Mouse (Mus musculus): ENCODE data around the gene Gabrb1. TPM values are rescaled to one million over a fixed set of nuclear protein-coding genes. Genes with fewer than 3 reads are reported as not detected.

The Gabrb1 gene
- polyA plus RNA-seq, 1 experiment from 2014 or later, result 42.1 TPM

DNA sequence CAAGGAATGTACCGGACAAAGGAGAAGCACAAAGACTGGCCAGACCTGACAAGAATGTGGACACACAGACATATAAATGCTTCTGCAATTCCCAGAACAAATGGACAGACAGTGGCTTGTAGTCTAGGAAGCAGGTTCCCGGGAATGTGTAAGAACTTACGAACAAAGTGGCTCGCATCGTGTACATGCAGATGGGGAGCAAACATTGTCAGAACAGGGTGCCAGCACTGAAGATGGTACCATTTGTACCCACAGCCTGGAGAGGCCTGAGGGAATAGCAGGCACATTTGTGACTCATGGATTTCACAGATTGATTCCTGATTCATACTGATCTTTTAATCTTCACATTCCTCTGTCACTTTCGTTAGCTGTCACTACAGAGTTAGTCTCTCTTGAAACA, 103.2 kb downstream of the Gabrb1 start:
- no peaks in the 10 kb centered on the region for H3K27me3 ChIP-seq (replicated peaks; ENCODE audit: control insufficient read depth, insufficient read depth, low read length)
- WGBS, result 95% methylated on average over 6 of the region's 6 CpGs

DNA sequence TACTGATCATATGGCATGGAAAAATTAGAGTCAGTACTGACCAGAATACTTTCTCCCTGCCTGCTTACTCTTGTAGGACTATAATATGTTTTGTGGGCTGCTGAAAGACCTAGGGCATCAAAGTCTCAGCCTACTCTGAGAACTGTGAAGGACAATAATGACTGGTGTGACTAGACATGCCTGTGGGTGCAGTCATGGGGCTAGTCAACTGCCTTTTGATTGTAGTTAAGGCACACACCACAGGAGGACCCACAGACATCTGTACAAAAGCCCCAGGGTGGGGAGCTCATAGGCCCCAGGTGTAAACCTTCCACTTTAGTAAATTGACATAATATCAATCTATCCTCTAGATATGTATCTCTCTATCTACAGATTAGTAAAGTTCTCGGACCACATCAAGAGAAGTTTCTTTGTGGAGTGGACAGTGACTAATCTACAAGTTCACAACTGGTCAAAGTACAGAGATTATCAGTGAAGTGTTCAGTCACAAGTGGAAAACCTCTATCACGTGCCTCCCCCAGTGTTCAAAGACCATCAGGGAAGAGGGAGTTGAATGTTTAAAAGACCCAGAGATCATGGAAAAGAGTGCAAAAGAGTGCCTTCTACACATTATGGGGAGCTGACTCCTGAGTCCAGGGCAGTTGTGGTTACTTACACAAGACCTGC, 123.7 kb downstream of the Gabrb1 start:
- 81% methylated on average over 2 of the region's 2 CpGs for WGBS
- ATAC-seq, result no peak
- no peak overlapping the region for H3K27ac ChIP-seq (ENCODE audit: low read depth, low read length)
- H3K4me2 ChIP-seq (ENCODE audit: low read length), result no peak overlapping the region
- H3K4me1 ChIP-seq (ENCODE audit: control insufficient read depth, insufficient read depth, low read depth, low read length), result no peaks in the 10 kb centered on the region
- H3K9ac ChIP-seq (ENCODE audit: low read depth, low read length), result no peak overlapping the region
- no peak overlapping the region for H3K4me3 ChIP-seq (ENCODE audit: low read length)
- H3K36me3 ChIP-seq (ENCODE audit: control insufficient read depth, insufficient read depth, low read length), result no peaks in the 10 kb centered on the region
- H3K9me3 ChIP-seq (ENCODE audit: control insufficient read depth, low read length), result no peaks in the 10 kb centered on the region
- H3K27me3 ChIP-seq (replicated peaks; ENCODE audit: control insufficient read depth, insufficient read depth, low read length), result no peaks in the 10 kb centered on the region

More for the DNA sequence above, 103.2 kb downstream of the Gabrb1 start:
- ATAC-seq, result no peak
- Histone ChIP-seq H3K4me1 (ENCODE audit: control insufficient read depth, insufficient read depth, low read depth, low read length) (no peaks in the 10 kb centered on the region), H3K36me3 (ENCODE audit: control insufficient read depth, insufficient read depth, low read length) (no peaks in the 10 kb centered on the region), H3K4me3 (ENCODE audit: low read length) (no peak overlapping the region), H3K4me2 (ENCODE audit: low read length) (no peak overlapping the region), H3K9ac (ENCODE audit: low read depth, low read length) (no peak overlapping the region), H3K27ac (ENCODE audit: low read depth, low read length) (no peak overlapping the region), H3K9me3 (ENCODE audit: control insufficient read depth, low read length) (no peaks in the 10 kb centered on the region)

DNA sequence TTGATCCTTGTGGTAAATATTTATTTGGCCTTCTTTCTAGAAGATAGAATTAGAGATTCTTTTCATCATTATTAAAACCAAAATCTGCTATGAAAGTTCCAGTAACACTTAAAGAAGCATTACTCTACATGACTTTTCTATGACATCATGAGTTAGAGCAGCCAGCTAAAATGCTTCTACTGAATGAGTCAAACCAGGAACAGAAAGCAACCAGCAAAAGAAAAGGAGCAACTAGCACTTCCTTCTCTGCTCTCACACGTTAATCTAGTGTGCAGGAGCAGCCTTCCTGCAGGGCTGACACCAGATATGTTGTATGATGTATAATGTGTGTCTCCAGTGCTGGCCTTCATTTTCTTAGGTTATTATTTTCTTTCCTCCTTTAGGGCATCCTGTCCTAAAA, 164.9 kb downstream of the Gabrb1 start:
- Histone ChIP-seq H3K9ac (ENCODE audit: low read depth, low read length) (no peak overlapping the region), H3K4me2 (ENCODE audit: low read length) (no peak overlapping the region), H3K27ac (ENCODE audit: low read depth, low read length) (no peak overlapping the region), H3K27me3 (replicated peaks; ENCODE audit: control insufficient read depth, insufficient read depth, low read length) (no peaks in the 10 kb centered on the region), H3K36me3 (ENCODE audit: control insufficient read depth, insufficient read depth, low read length) (no peaks in the 10 kb centered on the region), H3K4me1 (ENCODE audit: control insufficient read depth, insufficient read depth, low read depth, low read length) (no peaks in the 10 kb centered on the region), H3K4me3 (ENCODE audit: low read length) (no peak overlapping the region), H3K9me3 (ENCODE audit: control insufficient read depth, low read length) (no peaks in the 10 kb centered on the region)
- 61% methylated on average over 1 of the region's 1 CpGs for WGBS
- no peak for ATAC-seq

DNA sequence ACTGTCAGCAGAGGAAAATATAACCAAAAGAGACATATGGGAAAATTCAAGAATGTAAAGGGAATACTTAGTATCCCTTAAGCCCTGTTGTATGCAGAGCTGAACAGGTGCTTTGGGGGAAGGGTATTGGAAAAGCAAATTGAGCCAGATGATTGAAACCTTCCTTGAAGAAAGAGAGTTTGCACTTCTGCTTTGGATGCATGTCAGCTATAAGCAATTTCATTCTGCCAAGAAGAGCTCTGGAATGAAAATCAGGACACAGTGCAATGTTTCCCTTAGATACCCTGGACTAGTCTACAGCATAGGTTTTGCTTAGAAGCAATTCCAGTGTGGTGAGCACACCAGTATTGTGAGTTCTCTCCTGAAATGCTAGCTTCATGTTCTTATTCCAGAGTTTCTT, 170.4 kb downstream of the Gabrb1 start:
- ATAC-seq, result no peak
- Histone ChIP-seq H3K27ac (ENCODE audit: low read depth, low read length) (no peak overlapping the region), H3K9ac (ENCODE audit: low read depth, low read length) (no peak overlapping the region), H3K36me3 (ENCODE audit: control insufficient read depth, insufficient read depth, low read length) (no peaks in the 10 kb centered on the region), H3K4me2 (ENCODE audit: low read length) (no peak overlapping the region), H3K9me3 (ENCODE audit: control insufficient read depth, low read length) (no peaks in the 10 kb centered on the region), H3K4me1 (ENCODE audit: control insufficient read depth, insufficient read depth, low read depth, low read length) (no peaks in the 10 kb centered on the region), H3K4me3 (ENCODE audit: low read length) (no peak overlapping the region), H3K27me3 (replicated peaks; ENCODE audit: control insufficient read depth, insufficient read depth, low read length) (no peaks in the 10 kb centered on the region)

DNA sequence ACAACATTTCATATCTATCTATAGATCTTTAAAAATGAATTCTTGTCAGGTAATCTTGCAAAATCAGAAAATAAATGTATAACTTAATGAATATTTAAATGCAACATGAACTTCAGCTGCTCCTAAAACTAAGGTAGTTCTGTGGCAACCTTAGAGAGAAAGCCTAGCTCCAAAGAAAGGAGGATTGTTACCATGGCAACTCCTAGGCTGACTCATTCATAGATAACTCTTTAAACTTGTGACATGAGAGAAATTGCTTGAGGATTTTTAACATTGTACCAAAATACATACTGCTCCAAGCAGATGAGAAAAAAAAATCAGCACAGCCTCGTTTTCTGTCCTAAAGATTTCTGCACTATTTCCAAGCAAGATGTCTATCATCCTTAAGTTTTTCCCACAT, 171.1 kb downstream of the Gabrb1 start:
- no peak overlapping the region for H3K9ac ChIP-seq (ENCODE audit: low read depth, low read length)
- no peaks in the 10 kb centered on the region for H3K36me3 ChIP-seq (ENCODE audit: control insufficient read depth, insufficient read depth, low read length)
- H3K9me3 ChIP-seq (ENCODE audit: control insufficient read depth, low read length), result no peaks in the 10 kb centered on the region
- no peak overlapping the region for H3K4me3 ChIP-seq (ENCODE audit: low read length)
- no peak overlapping the region for H3K27ac ChIP-seq (ENCODE audit: low read depth, low read length)
- no peaks in the 10 kb centered on the region for H3K27me3 ChIP-seq (replicated peaks; ENCODE audit: control insufficient read depth, insufficient read depth, low read length)
- H3K4me1 ChIP-seq (ENCODE audit: control insufficient read depth, insufficient read depth, low read depth, low read length), result no peaks in the 10 kb centered on the region
- no peak for ATAC-seq
- WGBS, result 41% methylated on average over 1 of the region's 1 CpGs
- H3K4me2 ChIP-seq (ENCODE audit: low read length), result no peak overlapping the region

DNA sequence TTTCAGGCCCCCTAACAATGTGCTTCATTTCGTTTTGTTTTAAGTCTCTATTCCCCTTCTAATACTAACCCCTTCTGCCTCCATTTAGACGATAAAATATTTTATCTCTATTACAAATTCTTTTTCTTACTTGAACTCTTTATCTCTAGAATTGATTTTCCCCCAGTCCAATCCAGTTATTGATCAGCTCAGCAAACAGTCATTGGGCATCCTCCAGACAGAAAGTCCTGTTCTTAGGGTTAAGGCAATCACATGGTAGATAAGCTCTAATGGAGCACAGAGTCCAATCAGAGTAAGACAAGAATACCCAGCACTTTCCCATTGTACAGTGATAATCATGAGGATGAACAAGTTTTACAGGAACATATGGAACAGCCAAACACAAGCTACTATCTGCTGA, 172.4 kb downstream of the Gabrb1 start:
- Histone ChIP-seq H3K36me3 (ENCODE audit: control insufficient read depth, insufficient read depth, low read length) (no peaks in the 10 kb centered on the region), H3K9me3 (ENCODE audit: control insufficient read depth, low read length) (no peaks in the 10 kb centered on the region), H3K27ac (ENCODE audit: low read depth, low read length) (no peak overlapping the region), H3K4me1 (ENCODE audit: control insufficient read depth, insufficient read depth, low read depth, low read length) (no peaks in the 10 kb centered on the region), H3K4me3 (ENCODE audit: low read length) (no peak overlapping the region), H3K9ac (ENCODE audit: low read depth, low read length) (no peak overlapping the region), H3K27me3 (replicated peaks; ENCODE audit: control insufficient read depth, insufficient read depth, low read length) (no peaks in the 10 kb centered on the region), H3K4me2 (ENCODE audit: low read length) (no peak overlapping the region)
- ATAC-seq, result no peak
- WGBS, result 91% methylated on average over 2 of the region's 2 CpGs

DNA sequence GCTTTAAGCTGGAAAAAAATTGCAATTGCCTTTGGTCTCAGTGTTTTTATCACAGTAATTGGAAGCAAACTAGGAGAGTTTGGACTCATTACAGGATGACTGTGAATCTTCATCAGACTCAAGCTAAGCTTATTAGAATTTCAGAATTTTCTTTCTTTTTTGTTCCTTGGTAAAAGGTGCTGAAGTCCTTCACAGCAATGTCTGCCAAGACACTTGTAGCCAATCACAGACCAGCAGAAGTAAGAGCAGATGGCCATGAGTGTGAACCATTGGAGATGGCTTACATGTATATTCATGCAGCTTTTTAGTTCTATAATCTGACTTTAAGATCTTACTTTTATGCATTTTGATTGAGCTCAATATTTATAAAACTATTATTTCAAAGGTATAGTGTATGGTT, 184.3 kb downstream of the Gabrb1 start:
- H3K27ac ChIP-seq (ENCODE audit: low read depth, low read length), result no peak overlapping the region
- ATAC-seq, result no peak
- no peak overlapping the region for H3K4me3 ChIP-seq (ENCODE audit: low read length)
- H3K27me3 ChIP-seq (replicated peaks; ENCODE audit: control insufficient read depth, insufficient read depth, low read length), result no peaks in the 10 kb centered on the region
- H3K4me1 ChIP-seq (ENCODE audit: control insufficient read depth, insufficient read depth, low read depth, low read length), result no peaks in the 10 kb centered on the region
- H3K36me3 ChIP-seq (ENCODE audit: control insufficient read depth, insufficient read depth, low read length), result no peaks in the 10 kb centered on the region
- H3K9me3 ChIP-seq (ENCODE audit: control insufficient read depth, low read length), result no peaks in the 10 kb centered on the region
- H3K9ac ChIP-seq (ENCODE audit: low read depth, low read length), result no peak overlapping the region
- H3K4me2 ChIP-seq (ENCODE audit: low read length), result no peak overlapping the region

DNA sequence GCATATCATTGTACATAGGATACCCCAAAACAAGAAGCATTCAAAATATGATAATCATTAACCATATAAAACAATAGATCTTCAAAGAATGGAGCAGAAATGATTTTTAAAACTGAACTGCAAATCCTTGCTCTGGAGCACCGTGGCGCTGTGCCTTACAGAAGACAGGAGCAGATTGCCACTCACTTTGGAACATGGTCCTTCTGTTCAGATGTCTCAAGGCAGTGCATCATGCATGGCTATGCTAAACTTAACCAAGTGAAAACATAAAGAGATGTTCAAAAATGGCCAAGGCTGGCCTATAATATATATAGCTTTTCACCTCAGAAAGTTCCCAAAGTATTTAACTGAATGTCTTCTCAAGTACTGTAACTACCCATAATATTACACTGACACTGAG, 240.3 kb downstream of the Gabrb1 start:
- no peaks in the 10 kb centered on the region for H3K36me3 ChIP-seq (ENCODE audit: control insufficient read depth, insufficient read depth, low read length)
- H3K4me1 ChIP-seq (ENCODE audit: control insufficient read depth, insufficient read depth, low read depth, low read length), result no peaks in the 10 kb centered on the region
- no peaks in the 10 kb centered on the region for H3K27me3 ChIP-seq (replicated peaks; ENCODE audit: control insufficient read depth, insufficient read depth, low read length)
- no peak overlapping the region for H3K4me2 ChIP-seq (ENCODE audit: low read length)
- no peaks in the 10 kb centered on the region for H3K9me3 ChIP-seq (ENCODE audit: control insufficient read depth, low read length)
- H3K27ac ChIP-seq (ENCODE audit: low read depth, low read length), result no peak overlapping the region
- 94% methylated on average over 2 of the region's 2 CpGs for WGBS
- no peak overlapping the region for H3K9ac ChIP-seq (ENCODE audit: low read depth, low read length)
- ATAC-seq, result no peak
- H3K4me3 ChIP-seq (ENCODE audit: low read length), result no peak overlapping the region

DNA sequence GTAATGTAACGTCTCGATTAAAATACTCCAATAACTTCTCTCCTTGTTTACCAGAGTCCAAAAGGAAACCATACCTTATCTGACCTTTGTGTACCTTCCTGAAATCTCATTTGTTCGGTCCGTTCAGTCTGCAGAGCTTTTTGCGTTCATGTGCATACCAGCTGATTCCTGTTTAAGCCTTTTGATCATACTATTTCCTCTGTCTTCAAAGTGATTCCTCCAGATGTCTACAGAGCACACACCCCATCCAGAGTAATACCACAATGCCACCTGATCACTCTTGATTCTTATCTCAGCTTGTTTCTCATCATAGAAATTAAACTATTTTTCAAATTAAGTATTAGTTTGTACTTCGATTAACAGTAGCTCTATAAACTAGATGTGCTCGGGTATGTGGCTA, 245.5 kb downstream of the Gabrb1 start:
- 90% methylated on average over 7 of the region's 7 CpGs for WGBS
- Histone ChIP-seq H3K27me3 (replicated peaks; ENCODE audit: control insufficient read depth, insufficient read depth, low read length) (no peaks in the 10 kb centered on the region), H3K9me3 (ENCODE audit: control insufficient read depth, low read length) (no peaks in the 10 kb centered on the region), H3K4me2 (ENCODE audit: low read length) (no peak overlapping the region), H3K9ac (ENCODE audit: low read depth, low read length) (no peak overlapping the region), H3K36me3 (ENCODE audit: control insufficient read depth, insufficient read depth, low read length) (no peaks in the 10 kb centered on the region), H3K4me1 (ENCODE audit: control insufficient read depth, insufficient read depth, low read depth, low read length) (no peaks in the 10 kb centered on the region), H3K27ac (ENCODE audit: low read depth, low read length) (no peak overlapping the region), H3K4me3 (ENCODE audit: low read length) (no peak overlapping the region)
- no peak for ATAC-seq

DNA sequence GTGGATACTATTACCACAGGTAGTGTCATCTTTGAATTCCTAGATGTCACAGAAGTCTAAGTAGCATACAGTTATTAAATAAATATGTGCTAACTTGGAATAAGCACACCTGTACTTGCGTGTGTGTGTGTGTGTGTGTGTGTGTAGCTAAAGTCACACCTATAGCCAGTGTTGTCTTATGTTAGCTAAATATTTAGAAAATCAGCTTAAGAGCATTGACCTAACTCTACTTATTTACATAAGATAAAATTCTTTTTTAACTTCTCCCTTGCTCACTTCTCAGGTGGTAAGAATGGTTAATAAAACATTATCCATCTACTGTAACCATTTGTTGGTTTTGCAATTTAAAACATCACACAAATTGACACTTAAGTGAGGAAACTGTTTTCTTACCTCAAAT, 256.1 kb downstream of the Gabrb1 start:
- Histone ChIP-seq H3K9me3 (ENCODE audit: control insufficient read depth, low read length) (no peaks in the 10 kb centered on the region), H3K9ac (ENCODE audit: low read depth, low read length) (no peak overlapping the region), H3K27me3 (replicated peaks; ENCODE audit: control insufficient read depth, insufficient read depth, low read length) (no peaks in the 10 kb centered on the region), H3K36me3 (ENCODE audit: control insufficient read depth, insufficient read depth, low read length) (no peaks in the 10 kb centered on the region), H3K4me1 (ENCODE audit: control insufficient read depth, insufficient read depth, low read depth, low read length) (no peaks in the 10 kb centered on the region), H3K4me2 (ENCODE audit: low read length) (no peak overlapping the region), H3K27ac (ENCODE audit: low read depth, low read length) (no peak overlapping the region), H3K4me3 (ENCODE audit: low read length) (no peak overlapping the region)
- WGBS, result 74% methylated on average over 1 of the region's 1 CpGs
- no peak for ATAC-seq

Data from hindbrain, embryonic 16.5 days (tissue).